Mouse (Mus musculus) adrenal gland, postnatal 25 days (tissue): ENCODE results near the gene Bloc1s3. TPM values are rescaled to one million over a fixed set of nuclear protein-coding genes. Genes with fewer than 3 reads are reported as not detected.

Experiments used
- DNase-seq: peaks from one replicate; pipeline ENCODE4 v3.0.0; 2021; ENCODE audit warnings: mixed read lengths
- total RNA-seq: library from RNA; stranded (reverse); gene quantifications from 2 replicates; pipeline ENCODE4 v1.2.3, GENCODE M21; 2021

Bloc1s3 gene
- total RNA-seq, 1 experiment from 2014 or later = 15.9 TPM

- peak; percentile 42 for DNase-seq
Measured at GRCm38 (mm10) chr7:19477624-19478384, 30.4 kb downstream of the Bloc1s3 start.

GRCm38 (mm10) chr7:19477084-19477483 lies 31.1 kb downstream of the Bloc1s3 start:
- no peak for DNase-seq

GRCm38 (mm10) chr7:19473875-19474443 lies 34.2 kb downstream of the Bloc1s3 start:
- peak; percentile 88 for DNase-seq

- peak; percentile 31 for DNase-seq
Measured at GRCm38 (mm10) chr7:19472403-19472802, 35.8 kb downstream of the Bloc1s3 start.

GRCm38 (mm10) chr7:19470308-19470707 lies 37.9 kb downstream of the Bloc1s3 start:
- DNase-seq = no peak

GRCm38 (mm10) chr7:19469404-19469803 lies 38.8 kb downstream of the Bloc1s3 start:
- DNase-seq = no peak

- no peak for DNase-seq
Measured at GRCm38 (mm10) chr7:19468279-19468678, 39.9 kb downstream of the Bloc1s3 start.

- no peak for DNase-seq
Measured at GRCm38 (mm10) chr7:19467638-19468037, 40.5 kb downstream of the Bloc1s3 start.

- DNase-seq = no peak
Measured at GRCm38 (mm10) chr7:19466602-19467145, 41.5 kb downstream of the Bloc1s3 start.

GRCm38 (mm10) chr7:19464367-19465307 lies 43.5 kb downstream of the Bloc1s3 start:
- DNase-seq = no peak

GRCm38 (mm10) chr7:19462884-19463381 lies 45.2 kb downstream of the Bloc1s3 start, which contains the start of gene Exoc3l2:
TSS of gene Exoc3l2 (plus strand) at chr7:19463331.
- peak; percentile 31 for DNase-seq

- DNase-seq = no peak
Measured at GRCm38 (mm10) chr7:19462443-19462842, 45.7 kb downstream of the Bloc1s3 start.

- peak; percentile 76 for DNase-seq
Measured at GRCm38 (mm10) chr7:19461488-19461887, 46.7 kb downstream of the Bloc1s3 start.

GRCm38 (mm10) chr7:19460500-19460899 lies 47.7 kb downstream of the Bloc1s3 start:
- DNase-seq = no peak

GRCm38 (mm10) chr7:19459144-19459870 lies 48.9 kb downstream of the Bloc1s3 start:
- no peak for DNase-seq

- DNase-seq = peak; percentile 85
Measured at GRCm38 (mm10) chr7:19458591-19459111, 49.5 kb downstream of the Bloc1s3 start, which contains the start of gene Mark4. TSS of gene Mark4 (minus strand) at chr7:19458821.

- DNase-seq = peak; percentile 60
Measured at GRCm38 (mm10) chr7:19458072-19458486, 50.1 kb downstream of the Bloc1s3 start.

- DNase-seq = peak; percentile 24
Measured at GRCm38 (mm10) chr7:19457414-19458071, 50.6 kb downstream of the Bloc1s3 start.

- no peak for DNase-seq
Measured at GRCm38 (mm10) chr7:19456628-19457027, 51.5 kb downstream of the Bloc1s3 start.

GRCm38 (mm10) chr7:19455819-19456495 lies 52.2 kb downstream of the Bloc1s3 start:
- peak; percentile 42 for DNase-seq
